Mouse (Mus musculus) kidney, postnatal 10 days (tissue): ENCODE data around the gene Disp1.

Experiments used
- DNase-seq: peaks from one replicate; pipeline ENCODE4 v3.0.0; 2021; ENCODE audit warnings: mixed read lengths

Gene Disp1

DNA sequence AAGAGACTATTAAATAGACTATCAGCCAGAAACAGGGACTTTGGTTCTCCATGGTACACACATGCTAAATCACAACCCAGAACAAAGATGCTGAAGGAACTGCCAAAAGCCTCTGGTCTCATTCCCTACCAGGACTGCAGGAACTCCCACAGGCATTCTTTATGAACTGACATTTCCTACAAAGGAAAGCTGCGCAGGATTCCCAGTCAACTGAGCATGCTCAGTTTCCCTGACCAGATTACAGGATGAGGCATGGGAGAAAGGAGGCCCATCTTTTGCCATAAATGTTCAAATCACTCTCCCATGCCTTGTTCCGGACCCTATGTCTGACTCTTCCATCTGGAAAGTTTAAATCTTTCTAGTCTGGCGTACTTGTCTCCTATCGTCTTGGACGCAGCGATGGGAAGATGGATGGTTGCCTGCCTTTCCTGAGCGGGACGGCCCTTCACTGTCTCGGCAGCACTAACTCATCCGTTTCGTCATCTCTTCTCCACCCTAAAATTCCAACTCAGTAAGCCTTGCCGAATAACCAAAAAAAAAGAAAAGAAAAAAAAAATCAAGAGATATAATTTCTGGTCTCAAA lies 100.9 kb downstream of the Disp1 start:
- peak; percentile 36 for DNase-seq

- peak; percentile 34 for DNase-seq
These were observed 103.2 kb downstream of the Disp1 start for GRCm38 (mm10) chr1:183117827-183118825.

- no peak for DNase-seq
These were observed 104.1 kb downstream of the Disp1 start for GRCm38 (mm10) chr1:183116946-183117826.

DNA sequence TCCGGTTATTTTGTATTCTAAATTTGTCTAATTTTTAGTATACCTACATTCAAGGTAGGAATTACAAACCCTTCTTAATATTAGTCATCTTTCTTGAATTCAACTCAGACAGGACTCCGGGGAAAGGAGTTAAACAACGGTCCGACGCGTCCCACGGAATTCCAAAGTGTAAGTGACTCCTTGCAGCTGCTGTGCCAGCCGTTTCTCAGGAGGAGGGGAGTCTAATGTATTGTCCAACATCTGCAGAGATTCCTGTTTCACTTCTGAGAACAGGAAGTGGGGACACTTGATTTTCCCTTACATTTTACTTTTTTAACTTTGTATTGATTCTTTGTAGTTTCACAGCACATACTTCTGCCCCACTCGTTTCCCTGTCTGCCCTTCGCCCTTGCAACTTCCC lies 104.9 kb downstream of the Disp1 start:
- DNase-seq, result no peak

DNA sequence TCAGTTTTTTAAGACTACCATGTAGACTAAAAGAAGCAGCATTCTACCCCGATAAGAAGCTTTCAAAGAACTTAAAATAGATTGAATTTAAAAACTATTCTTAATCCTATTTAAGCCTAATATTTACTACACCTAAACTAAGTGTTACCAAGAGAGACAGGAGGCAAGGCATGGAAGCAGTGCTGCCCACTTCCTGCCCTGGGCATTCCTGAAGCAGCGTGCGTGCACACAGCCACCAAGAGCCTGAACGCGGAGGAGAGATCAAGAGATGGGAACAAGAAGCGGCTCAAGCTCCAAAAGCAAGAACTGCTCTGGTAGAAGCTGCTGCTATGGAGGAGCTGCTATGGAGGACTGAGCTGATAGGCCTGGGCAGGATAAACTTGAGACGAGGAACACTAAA lies 106.2 kb downstream of the Disp1 start:
- DNase-seq, result no peak

- no peak for DNase-seq
These were observed 106.8 kb downstream of the Disp1 start for GRCm38 (mm10) chr1:183114554-183114953.

- no peak for DNase-seq
These were observed 107.8 kb downstream of the Disp1 start for GRCm38 (mm10) chr1:183113546-183113945.

DNA sequence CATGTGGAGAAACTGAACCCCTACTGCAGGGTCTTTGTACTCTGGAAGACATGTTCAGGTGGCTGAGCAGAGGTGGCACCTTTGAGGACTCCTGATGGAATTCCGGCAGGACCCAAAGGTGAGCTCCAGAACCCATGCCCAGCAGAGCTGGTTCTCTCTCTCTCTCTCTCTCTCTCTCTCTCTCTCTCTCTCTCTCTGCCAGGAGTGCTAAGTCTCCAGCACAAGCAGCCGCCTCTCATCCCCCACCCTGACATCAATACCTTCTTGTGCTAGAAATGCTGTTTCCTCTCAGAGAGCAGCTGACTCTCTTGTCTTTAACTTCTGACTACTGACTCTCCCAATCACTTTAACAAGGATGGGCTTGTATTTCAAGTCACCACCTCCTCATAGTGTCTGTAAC lies 113.8 kb downstream of the Disp1 start:
- no peak for DNase-seq

DNA sequence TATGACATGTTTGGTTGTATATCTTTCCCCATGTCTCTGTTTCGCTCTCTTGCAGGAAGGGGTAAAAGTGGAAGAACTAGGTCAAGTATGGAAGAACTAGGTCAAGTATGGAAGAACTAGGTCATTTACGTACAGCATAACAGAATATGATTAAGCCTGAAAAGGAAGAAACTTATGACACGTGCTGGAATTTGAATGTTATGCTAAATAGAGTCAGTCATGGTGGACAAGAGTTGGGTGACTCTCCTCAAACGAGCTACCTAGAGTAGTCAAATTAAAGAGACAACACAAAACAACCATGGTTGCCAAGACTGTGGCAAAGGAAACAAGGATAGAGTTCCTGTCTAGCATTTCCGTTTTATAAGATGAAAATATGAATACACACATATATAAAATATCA lies 116.6 kb downstream of the Disp1 start:
- DNase-seq, result no peak

GRCm38 (mm10) chr1:183102775-183103174 lies 118.5 kb downstream of the Disp1 start:
- no peak for DNase-seq

- DNase-seq, result no peak
These were observed 119.2 kb downstream of the Disp1 start for GRCm38 (mm10) chr1:183102153-183102552.

GRCm38 (mm10) chr1:183101371-183101770 lies 120.0 kb downstream of the Disp1 start:
- no peak for DNase-seq

GRCm38 (mm10) chr1:183100245-183100644 lies 121.1 kb downstream of the Disp1 start:
- DNase-seq, result no peak

DNA sequence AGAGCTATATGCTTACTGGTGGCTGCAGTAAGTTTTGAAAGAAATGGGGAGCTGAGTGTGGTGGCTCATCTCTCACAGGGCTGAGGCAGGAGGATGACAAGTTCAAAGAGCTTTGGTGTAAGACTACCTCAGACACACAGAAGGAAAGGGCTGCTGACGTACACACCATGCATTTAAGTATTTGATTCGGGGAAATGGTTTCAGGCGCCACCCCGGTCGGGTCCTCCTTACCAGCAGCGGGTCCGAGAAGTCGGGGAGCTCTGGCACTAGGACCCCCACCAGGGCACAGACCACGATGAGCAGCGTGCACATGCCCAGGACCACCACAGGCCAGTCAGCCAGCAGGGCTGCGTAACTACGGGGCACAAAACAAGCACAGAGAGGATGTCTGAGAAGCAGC lies 121.6 kb downstream of the Disp1 start:
- DNase-seq, result no peak

GRCm38 (mm10) chr1:183097606-183098005 lies 123.7 kb downstream of the Disp1 start:
- no peak for DNase-seq

DNA sequence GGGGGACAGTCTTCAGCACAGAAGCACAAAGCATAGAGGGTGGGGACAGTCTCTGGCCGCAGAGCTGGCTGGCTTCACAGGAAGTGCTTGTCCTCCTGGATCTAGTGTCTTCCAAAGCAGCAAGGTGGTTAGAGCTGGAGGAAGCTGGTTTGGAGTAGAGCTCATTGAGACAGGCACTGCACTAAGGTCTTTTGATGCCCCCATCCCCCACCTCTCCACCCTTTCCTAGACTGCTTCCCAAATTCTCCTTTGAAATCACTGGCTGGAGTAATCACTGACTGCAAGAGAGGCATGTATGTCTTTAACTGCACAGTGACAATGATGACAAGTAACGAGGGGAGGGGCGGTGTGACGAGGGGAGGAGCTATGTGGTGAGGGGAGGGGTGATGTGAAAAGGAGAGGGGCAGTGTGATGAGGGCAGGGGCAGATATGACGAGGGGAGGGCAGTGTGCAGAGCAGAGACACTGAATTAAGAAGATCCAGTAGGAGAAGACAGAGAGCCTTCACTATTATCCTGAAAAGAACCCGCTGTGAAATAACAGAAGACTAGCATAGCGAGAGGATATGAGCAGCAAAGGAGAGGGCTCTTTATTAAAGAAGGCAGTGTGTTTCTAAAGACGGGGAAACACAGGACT lies 125.8 kb downstream of the Disp1 start:
- DNase-seq, result no peak

DNA sequence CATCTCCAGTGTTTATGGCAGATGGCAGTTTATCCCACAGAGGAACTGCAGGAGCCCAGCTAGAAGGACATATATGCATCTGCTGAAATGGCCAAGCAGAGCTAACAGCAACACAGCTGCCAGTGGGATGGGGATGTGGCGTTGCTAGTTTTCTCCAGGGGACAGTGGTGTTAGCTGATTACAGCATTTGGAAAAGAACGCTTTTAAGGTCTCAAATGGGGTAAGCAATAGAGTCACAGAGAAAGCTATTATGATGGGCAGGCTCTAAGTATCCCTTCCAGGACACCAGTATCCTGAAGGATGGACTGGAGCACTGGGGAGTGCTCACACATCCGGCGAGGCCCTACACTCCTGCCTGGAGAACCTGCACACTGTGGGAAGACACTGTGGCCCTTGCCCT lies 129.0 kb downstream of the Disp1 start:
- no peak for DNase-seq

DNA sequence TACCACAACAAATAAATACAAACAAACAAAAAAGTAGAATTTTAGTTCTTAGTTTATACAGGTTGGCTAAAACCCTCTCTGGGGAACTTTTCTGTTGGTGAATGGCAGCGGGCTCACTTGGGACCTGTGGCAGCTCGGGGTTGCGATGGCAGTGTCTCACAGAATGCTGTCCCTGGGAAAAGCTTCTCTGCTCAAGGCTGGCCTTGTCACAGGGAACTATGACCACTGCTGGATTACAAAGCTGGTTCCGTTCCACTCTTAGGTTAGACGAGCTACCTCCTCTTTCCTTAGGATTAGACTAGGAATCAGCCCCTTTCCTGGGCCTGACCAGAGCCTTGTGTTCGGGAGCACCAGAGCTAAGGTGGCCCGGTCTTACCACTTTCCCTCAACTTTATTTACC lies 130.1 kb downstream of the Disp1 start:
- no peak for DNase-seq

GRCm38 (mm10) chr1:183088661-183089060 lies 132.7 kb downstream of the Disp1 start:
- DNase-seq, result no peak

- no peak for DNase-seq
These were observed 134.5 kb downstream of the Disp1 start for GRCm38 (mm10) chr1:183086843-183087242.

- DNase-seq, result peak; percentile 28
These were observed 137.0 kb downstream of the Disp1 start for GRCm38 (mm10) chr1:183084085-183085050.
